Mouse (Mus musculus) forebrain, embryonic 15.5 days (tissue): ENCODE measurements around the gene Rfx6. TPM values are rescaled to one million over a fixed set of nuclear protein-coding genes. Genes with fewer than 3 reads are reported as not detected.
A peak's percentile ranks its signal among the peaks of the same experiment; 100 is the strongest.

Source experiments
- ATAC-seq: fragments of 200-750 bp; cut with Nextera tagmentation; replicated peaks from 2 replicates; pipeline ENCODE4 v1.8.0; 2017; ENCODE audit warnings: mild to moderate bottlenecking, moderate TSS enrichment, moderate library complexity
- H3K27ac ChIP-seq: fragments of 300-500 bp; sonication (generic); replicated peaks from 2 replicates; pipeline ENCODE4 v1.5.1; 2015; ENCODE audit warnings: mild to moderate bottlenecking, inconsistent platforms
- H3K27me3 ChIP-seq: fragments of 300-500 bp; sonication (generic); 2 replicates; pipeline ENCODE4 v1.6.1; 2015; ENCODE audit warnings: inconsistent platforms
- H3K36me3 ChIP-seq: fragments of 300-500 bp; sonication (generic); 2 replicates; pipeline ENCODE4 v1.6.1; 2015; ENCODE audit warnings: mild to moderate bottlenecking, inconsistent platforms
- H3K4me1 ChIP-seq: fragments of 300-500 bp; sonication (generic); 2 replicates; pipeline ENCODE4 v1.6.1; 2015; ENCODE audit warnings: inconsistent platforms
- H3K4me2 ChIP-seq: fragments of 300-500 bp; sonication (generic); replicated peaks from 2 replicates; pipeline ENCODE4 v1.6.1; 2015; ENCODE audit warnings: mild to moderate bottlenecking, inconsistent platforms
- H3K4me3 ChIP-seq: fragments of 300-500 bp; sonication (generic); 2 replicates; pipeline ENCODE4 v1.5.1; 2015; ENCODE audit warnings: mild to moderate bottlenecking, inconsistent platforms
- H3K9ac ChIP-seq: fragments of 300-500 bp; sonication (generic); replicated peaks from 2 replicates; pipeline ENCODE4 v1.6.1; 2015; ENCODE audit warnings: mild to moderate bottlenecking, inconsistent platforms
- H3K9me3 ChIP-seq: fragments of 300-500 bp; sonication (generic); 2 replicates; pipeline ENCODE4 v1.6.1; 2016; ENCODE audit warnings: inconsistent platforms
- WGBS: fragments of 180-500 bp; shearing (Covaris S2); methylation state at CpG from one replicate; pipeline ENCODE4 v1.1.7; 2015; ENCODE audit warnings: mixed read lengths; 5-methylcytosine and 5-hydroxymethylcytosine counted together
- polyA plus RNA-seq: library from polyadenylated mRNA; unstranded; fragments of >200 nt; fragmentation: Nextera tagmentation; extraction: Ambion mirVana; gene quantifications from 2 replicates; pipeline ENCODE4 v1.2.1, GENCODE M21; 2015

The Rfx6 gene
- polyA plus RNA-seq, 1 experiment from 2014 or later = not detected

DNA sequence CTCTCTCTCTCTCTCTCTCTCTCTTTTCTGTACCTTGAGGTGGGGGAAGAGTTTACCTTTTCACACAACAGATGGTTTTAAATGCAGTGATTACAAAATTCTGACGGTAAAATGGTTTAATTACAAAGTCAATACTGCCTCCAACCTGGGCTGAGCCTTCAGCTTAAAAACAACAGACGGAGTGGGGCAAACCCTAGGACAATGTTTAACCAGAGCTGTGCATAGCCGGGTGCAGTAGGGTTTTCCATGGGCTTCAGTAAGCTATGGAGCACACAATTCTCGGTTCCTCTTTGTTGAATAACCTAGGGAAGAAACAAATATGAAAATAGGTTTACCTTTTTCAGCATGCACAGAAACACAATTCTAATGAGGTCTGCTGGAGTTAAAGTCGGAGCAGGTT is 90.9 kb downstream of the Rfx6 start:
- H3K27ac ChIP-seq = no peak overlapping the region
- no peak overlapping the region for H3K4me3 ChIP-seq
- H3K9ac ChIP-seq = no peak overlapping the region
- H3K9me3 ChIP-seq = no peaks in the 10 kb centered on the region
- WGBS = 62% methylated on average over 5 of the region's 5 CpGs
- no peaks in the 10 kb centered on the region for H3K27me3 ChIP-seq
- H3K4me1 ChIP-seq = no peaks in the 10 kb centered on the region
- ATAC-seq = no peak
- no peaks in the 10 kb centered on the region for H3K36me3 ChIP-seq
- no peak overlapping the region for H3K4me2 ChIP-seq

DNA sequence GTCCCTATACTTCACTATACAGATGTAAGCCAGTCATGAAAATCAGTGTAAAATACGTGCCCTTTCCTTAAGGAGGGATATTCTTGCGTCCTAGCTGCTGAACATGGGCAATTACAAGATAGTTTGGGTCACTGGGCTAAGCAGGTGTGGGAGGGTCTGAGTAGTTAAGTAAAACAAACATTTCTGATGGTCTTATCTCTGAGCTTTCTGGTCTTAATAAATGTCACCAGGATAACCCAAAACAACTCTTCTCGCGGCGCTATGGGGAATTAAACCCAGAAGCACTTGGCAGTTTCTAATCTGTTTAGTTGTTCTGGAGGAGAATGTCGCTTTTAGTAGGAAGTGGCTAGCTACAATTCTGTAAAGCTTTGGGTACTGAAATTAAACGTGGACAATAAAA is 91.7 kb downstream of the Rfx6 start:
- Histone ChIP-seq H3K4me3 (no peak overlapping the region), H3K4me1 (no peaks in the 10 kb centered on the region), H3K27me3 (no peaks in the 10 kb centered on the region), H3K9me3 (no peaks in the 10 kb centered on the region), H3K27ac (no peak overlapping the region), H3K36me3 (no peaks in the 10 kb centered on the region), H3K9ac (no peak overlapping the region), H3K4me2 (no peak overlapping the region)
- WGBS = 80% methylated on average over 7 of the region's 7 CpGs
- ATAC-seq = no peak

DNA sequence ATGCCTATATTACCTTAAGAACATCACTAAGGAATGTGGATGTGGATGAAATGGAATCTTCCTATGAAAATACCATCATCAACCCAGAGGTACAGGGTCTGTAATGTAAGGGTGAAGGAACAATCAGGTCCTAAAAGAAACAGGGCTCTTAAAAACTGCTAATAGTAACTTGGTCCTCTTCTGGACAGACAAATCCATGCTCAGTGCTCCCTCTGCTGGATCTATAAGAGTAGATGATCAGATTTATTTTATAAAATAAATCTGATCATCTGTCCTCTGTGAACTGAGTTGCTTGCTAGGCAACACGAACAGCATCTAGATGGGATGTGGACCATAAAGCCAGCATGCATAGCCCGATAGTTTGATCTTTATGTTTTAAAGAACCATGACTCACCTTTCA is 102.1 kb downstream of the Rfx6 start:
- 78% methylated on average over 2 of the region's 2 CpGs for WGBS

More for the DNA sequence above, 102.1 kb downstream of the Rfx6 start:
- Histone ChIP-seq H3K4me3 (no peak overlapping the region), H3K36me3 (no peaks in the 10 kb centered on the region), H3K27ac (no peak overlapping the region), H3K9ac (no peak overlapping the region), H3K4me2 (no peak overlapping the region), H3K27me3 (no peaks in the 10 kb centered on the region), H3K4me1 (no peaks in the 10 kb centered on the region), H3K9me3 (no peaks in the 10 kb centered on the region)
- ATAC-seq = 0 out of 2 replicates have a peak, but pooled peaks have one; percentile 38

Other genes with a start within 250 kb of the Rfx6 start
- gene Gm49339, start 197.1 kb upstream of the Rfx6 start, polyA plus RNA-seq = not detected in 2 replicates
- not detected in 2 replicates for gene Lilr4b, start 197.1 kb upstream of the Rfx6 start, polyA plus RNA-seq
- gene Lilrb4a, start 186.8 kb upstream of the Rfx6 start, polyA plus RNA-seq = 0.46 and 0.65 TPM in 2 replicates
- 3.2 and 3.4 TPM in 2 replicates for gene Fam162b, start 87.2 kb upstream of the Rfx6 start, polyA plus RNA-seq
- gene Gprc6a, start 46.3 kb upstream of the Rfx6 start, polyA plus RNA-seq = 0.08 TPM in 1 of 2 replicates, not detected in the other